8 mouse cellular contexts compared by ENCODE assay signal in the genomic region with DNA sequence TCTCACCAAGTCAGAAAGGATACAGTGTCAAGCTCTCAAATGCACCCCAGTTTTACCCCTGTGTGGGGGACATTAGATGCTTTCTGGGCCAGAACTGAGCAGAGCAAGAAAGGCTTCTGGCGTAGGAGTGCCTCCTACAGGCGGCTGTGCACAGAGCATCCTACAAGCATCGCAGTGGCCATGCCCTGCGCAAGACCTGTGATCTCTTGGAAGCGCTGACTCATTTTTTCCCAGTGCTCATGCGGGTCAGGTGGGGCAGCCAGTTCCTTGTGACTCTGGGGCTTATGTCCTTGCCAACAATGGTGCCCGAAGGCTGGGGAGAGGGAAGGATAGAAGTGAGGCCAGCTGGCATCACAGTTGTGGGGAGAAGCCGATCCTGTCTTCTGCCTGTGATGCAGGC. TPM values are rescaled to one million over a fixed set of nuclear protein-coding genes. Genes with fewer than 3 reads are reported as not detected.
A peak's percentile ranks its signal among the peaks of the same experiment; 100 is the strongest.
DNase-seq lines count a peak whose midpoint lies in the region; ATAC-seq and TF ChIP-seq lines count a peak whose summit lies in the region.
"Had no signal": no experiment of that assay in that cellular context is flagged by ENCODE, and none has a peak within 500 bp of the region (broad histone marks: within the 10 kb centered on the region; RNA-seq: fewer than 3 reads in every experiment).

No protein-coding gene starts in this region.

- no peaks in the 10 kb centered on the region for H3K9me3 ChIP-seq in liver, embryonic 11.5 days (ENCODE audit: control insufficient read depth, low read length)
- no peaks in the 10 kb centered on the region for H3K9me3 ChIP-seq in ES-Bruce4 (replicated peaks; ENCODE audit: control insufficient read depth, insufficient read depth, low read length, poor library complexity, severe bottlenecking)
- no peaks in the 10 kb centered on the region for H3K9me3 ChIP-seq in hindbrain, embryonic 16.5 days (ENCODE audit: control insufficient read depth, low read length)
- H3K9me3 ChIP-seq: midbrain, embryonic 12.5 days had no signal

- no peak overlapping the region for H3K4me2 ChIP-seq in liver, embryonic 11.5 days
- no peak overlapping the region for H3K4me2 ChIP-seq in hindbrain, embryonic 16.5 days (ENCODE audit: low read length)
- H3K4me2 ChIP-seq: midbrain, embryonic 12.5 days had no signal

- TF ChIP-seq CTCF in liver, adult 2 months (IDR thresholded peaks at IDR 0.05; ENCODE audit: low read depth, low read length): peak; percentile 77
- peak; percentile 83 for TF ChIP-seq CTCF in ES-Bruce4 (IDR thresholded peaks at IDR 0.05; ENCODE audit: low read depth, low read length)

- no peak overlapping the region for H3K9ac ChIP-seq in liver, adult 2 months (ENCODE audit: low read depth, low read length)
- no peak overlapping the region for H3K9ac ChIP-seq in liver, embryonic 11.5 days (ENCODE audit: low read depth, low read length)
- H3K9ac ChIP-seq in ES-Bruce4 (ENCODE audit: low read depth, poor library complexity, severe bottlenecking): no peak overlapping the region
- no peak overlapping the region for H3K9ac ChIP-seq in hindbrain, embryonic 16.5 days (ENCODE audit: low read depth, low read length)
- H3K9ac ChIP-seq: midbrain, embryonic 12.5 days had no signal

- WGBS in liver, adult 2 months: 49% methylated on average over 8 of the region's 8 CpGs
- 49% methylated on average over 8 of the region's 8 CpGs for WGBS in liver, embryonic 11.5 days
- WGBS in hindbrain, embryonic 16.5 days: 53% methylated on average over 8 of the region's 8 CpGs

- H3K27me3 ChIP-seq in liver, adult 2 months (ENCODE audit: control insufficient read depth, insufficient read depth, low read length): no peaks in the 10 kb centered on the region
- H3K27me3 ChIP-seq in liver, embryonic 11.5 days (replicated peaks; ENCODE audit: control insufficient read depth, insufficient read depth, low read length): no peaks in the 10 kb centered on the region
- no peaks in the 10 kb centered on the region for H3K27me3 ChIP-seq in ES-Bruce4 (ENCODE audit: control insufficient read depth, insufficient read depth, low read length, poor library complexity, severe bottlenecking)
- peaks cover 2% of the 10 kb centered on the region; the same call in 1 of the 2 replicates for H3K27me3 ChIP-seq in hindbrain, embryonic 16.5 days (replicated peaks; ENCODE audit: control insufficient read depth, insufficient read depth, low read length)

- ATAC-seq in liver, embryonic 11.5 days (replicated peaks; ENCODE audit: low FRiP score): no peak
- no peak for ATAC-seq in hindbrain, embryonic 16.5 days

- no peak for TF ChIP-seq EP300 in ES-Bruce4 (IDR thresholded peaks at IDR 0.05; ENCODE audit: insufficient read depth, low read depth, low read length)

- no peak overlapping the region for H3K4me3 ChIP-seq in liver, adult 2 months (ENCODE audit: insufficient read depth, low read depth, low read length)
- no peak overlapping the region for H3K4me3 ChIP-seq in liver, embryonic 11.5 days (ENCODE audit: low read depth, low read length)
- 0 out of 2 replicates have a peak overlapping the region, but pooled peaks have one; percentile 8 for H3K4me3 ChIP-seq in ES-Bruce4 (ENCODE audit: low read depth, low read length)
- H3K4me3 ChIP-seq in hindbrain, embryonic 16.5 days (ENCODE audit: low read length): no peak overlapping the region
- H3K4me3 ChIP-seq: midbrain, embryonic 12.5 days had no signal

- no peak overlapping the region for H3K27ac ChIP-seq in liver, adult 2 months (replicated peaks; ENCODE audit: insufficient read depth, low read depth, low read length)
- H3K27ac ChIP-seq in liver, embryonic 11.5 days (ENCODE audit: low read depth, low read length): no peak overlapping the region
- no peak overlapping the region for H3K27ac ChIP-seq in ES-Bruce4 (ENCODE audit: insufficient read depth, low read length)
- no peak overlapping the region for H3K27ac ChIP-seq in hindbrain, embryonic 16.5 days (ENCODE audit: low read depth, low read length)
- H3K27ac ChIP-seq: midbrain, embryonic 12.5 days had no signal

- DNase-seq in liver, adult 2 months (ENCODE audit: extremely low read depth, low read depth, low spot score): peak; percentile 15
- no peak for DNase-seq in liver, embryonic 11.5 days (ENCODE audit: low spot score)
- peak; percentile 82 for DNase-seq in adrenal gland, adult 2 months
- peak; percentile 38 for DNase-seq in embryo, embryonic 10.5 days (ENCODE audit: low spot score)
- peak; percentile 46 to 50 for DNase-seq in lung, postnatal 4 days

- H3K79me2 ChIP-seq in liver, adult 2 months (ENCODE audit: control insufficient read depth, insufficient read depth, low read length): no peaks in the 10 kb centered on the region

- no peaks in the 10 kb centered on the region for H3K4me1 ChIP-seq in liver, adult 2 months (ENCODE audit: control insufficient read depth, insufficient read depth, low read length)
- no peaks in the 10 kb centered on the region for H3K4me1 ChIP-seq in liver, embryonic 11.5 days (replicated peaks; ENCODE audit: control insufficient read depth, insufficient read depth, low read length)
- no peaks in the 10 kb centered on the region for H3K4me1 ChIP-seq in ES-Bruce4 (ENCODE audit: control insufficient read depth, insufficient read depth, low read length)
- peaks cover 3% of the 10 kb centered on the region; the same call in 1 of the 2 replicates for H3K4me1 ChIP-seq in hindbrain, embryonic 16.5 days (ENCODE audit: control insufficient read depth, insufficient read depth, low read depth, low read length)

- no peak for TF ChIP-seq POLR2A in liver, adult 2 months (IDR thresholded peaks at IDR 0.05; ENCODE audit: extremely low read depth, insufficient read depth, low read length)
- no peak for TF ChIP-seq POLR2A in ES-Bruce4 (IDR thresholded peaks at IDR 0.05; ENCODE audit: insufficient read depth, low read length)

- no peaks in the 10 kb centered on the region for H3K36me3 ChIP-seq in liver, adult 2 months (ENCODE audit: control insufficient read depth, insufficient read depth, low read length)
- H3K36me3 ChIP-seq in liver, embryonic 11.5 days (ENCODE audit: control insufficient read depth, insufficient read depth, low read length): no peaks in the 10 kb centered on the region
- H3K36me3 ChIP-seq in ES-Bruce4 (ENCODE audit: control insufficient read depth, insufficient read depth, low read length, poor library complexity, severe bottlenecking): no peaks in the 10 kb centered on the region
- H3K36me3 ChIP-seq in hindbrain, embryonic 16.5 days (ENCODE audit: control insufficient read depth, insufficient read depth, low read length): no peaks in the 10 kb centered on the region
- H3K36me3 ChIP-seq: midbrain, embryonic 12.5 days had no signal

RNA-seq across cellular contexts. Expression of gene Rapgef4, which starts 54.6 kb away (rescaled TPM):
- 185 and 223 TPM in 2 replicates for total RNA-seq in liver, adult 2 months (2014; rRNA removed)
- 52.0 and 66.1 TPM in 2 replicates for polyA plus RNA-seq in liver, adult 2 months (2012; rRNA removed)
- polyA plus RNA-seq in liver, embryonic 11.5 days (2014; fragmentation: Nextera tagmentation; extraction: Ambion mirVana): 3.9 and 4.2 TPM in 2 replicates
- not detected in 2 replicates for polyA plus RNA-seq in ES-Bruce4 (2011; ENCODE audit: insufficient read depth, insufficient read length, low read depth, missing spikeins)
- 100 to 1,000 TPM; 109 to 271 TPM for total RNA-seq in adrenal gland, adult 2 months (2021)
- polyA plus RNA-seq in adrenal gland, adult 2 months (2012; rRNA removed): 81.1 and 137 TPM in 2 replicates
- 38.6 and 41.3 TPM in 2 replicates for polyA plus RNA-seq in hindbrain, embryonic 16.5 days (2015; fragmentation: Nextera tagmentation; extraction: Ambion mirVana)
